Mouse (Mus musculus): Measurements from ENCODE around the gene Pef1. TPM values are rescaled to one million over a fixed set of nuclear protein-coding genes. Genes with fewer than 3 reads are reported as not detected.

Pef1 gene
- polyA plus RNA-seq, 1 experiment from 2014 or later = 68.0 TPM

- peaks cover 73% of the 10 kb centered on the region for H3K36me3 ChIP-seq (ENCODE audit: control insufficient read depth, insufficient read depth, low read length)
- H3K27me3 ChIP-seq (ENCODE audit: control insufficient read depth, insufficient read depth, low read length) = no peaks in the 10 kb centered on the region
- H3K9ac ChIP-seq (ENCODE audit: low read length) = no peak overlapping the region
- H3K27ac ChIP-seq (replicated peaks in 1 of 2; ENCODE audit: control insufficient read depth in 1 of 2, insufficient read depth in 1 of 2, low read depth in 2 of 2, low read length in 2 of 2) = no peak overlapping the region
- peaks cover 0 to 6% of the 10 kb centered on the region in 2 experiments; a peak in 2 of 4 replicates for H3K4me1 ChIP-seq (ENCODE audit: control insufficient read depth in 2 of 2, insufficient read depth in 2 of 2, low read length in 2 of 2)
- no peak overlapping the region for H3K4me2 ChIP-seq (ENCODE audit: low read length)
- H3K9me3 ChIP-seq (ENCODE audit: control insufficient read depth, low read length) = no peaks in the 10 kb centered on the region
- no peak overlapping the region for H3K4me3 ChIP-seq (ENCODE audit: control insufficient read depth in 1 of 2, insufficient read depth in 1 of 2, low read depth in 1 of 2, low read length in 2 of 2)
- no peak for ATAC-seq (ENCODE audit: insufficient number of reproducible peaks, insufficient read depth, low FRiP score, low read depth)
- 80% methylated on average over 6 of the region's 6 CpGs for WGBS
Measured at GRCm38 (mm10) chr4:130125164-130125563, 22.8 kb downstream of the Pef1 start.

GRCm38 (mm10) chr4:130125935-130126334, 23.6 kb downstream of the Pef1 start:
- Histone ChIP-seq H3K36me3 (ENCODE audit: control insufficient read depth, insufficient read depth, low read length) (peaks cover 71% of the 10 kb centered on the region), H3K27ac (replicated peaks in 1 of 2; ENCODE audit: control insufficient read depth in 1 of 2, insufficient read depth in 1 of 2, low read depth in 2 of 2, low read length in 2 of 2) (no peak overlapping the region), H3K9me3 (ENCODE audit: control insufficient read depth, low read length) (no peaks in the 10 kb centered on the region), H3K4me1 (ENCODE audit: control insufficient read depth in 2 of 2, insufficient read depth in 2 of 2, low read length in 2 of 2) (no peaks in the 10 kb centered on the region; a peak in 2 of 4 replicates), H3K27me3 (ENCODE audit: control insufficient read depth, insufficient read depth, low read length) (no peaks in the 10 kb centered on the region), H3K9ac (ENCODE audit: low read length) (no peak overlapping the region), H3K4me3 (ENCODE audit: control insufficient read depth in 1 of 2, insufficient read depth in 1 of 2, low read depth in 1 of 2, low read length in 2 of 2) (no peak overlapping the region), H3K4me2 (ENCODE audit: low read length) (no peak overlapping the region)
- no peak for ATAC-seq (ENCODE audit: insufficient number of reproducible peaks, insufficient read depth, low FRiP score, low read depth)
- WGBS = 75% methylated on average over 5 of the region's 5 CpGs

DNA sequence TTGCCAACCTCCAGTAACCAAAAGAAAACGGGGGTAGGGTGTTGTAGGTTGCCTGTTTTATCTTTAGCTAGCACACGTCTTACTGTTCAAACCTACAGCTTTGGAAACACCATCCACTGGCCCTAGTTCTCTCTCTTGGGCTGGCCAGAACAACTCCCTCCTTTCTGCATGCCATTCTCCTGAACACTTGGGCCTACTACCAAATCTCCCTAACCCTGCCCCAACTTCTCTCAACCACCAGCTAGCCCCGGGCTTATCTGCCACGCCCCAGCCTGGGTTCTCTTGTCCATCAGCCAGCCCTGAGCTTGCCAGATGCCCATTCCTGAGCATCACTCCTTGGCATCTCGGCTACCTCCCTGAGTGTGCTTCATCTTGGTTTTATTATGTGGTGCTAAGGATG, 26.5 kb downstream of the Pef1 start:
- H3K27me3 ChIP-seq (ENCODE audit: control insufficient read depth, insufficient read depth, low read length) = no peaks in the 10 kb centered on the region
- H3K9ac ChIP-seq (ENCODE audit: low read length) = no peak overlapping the region
- H3K36me3 ChIP-seq (ENCODE audit: control insufficient read depth, insufficient read depth, low read length) = peaks cover 41% of the 10 kb centered on the region
- H3K4me3 ChIP-seq (ENCODE audit: control insufficient read depth in 1 of 2, insufficient read depth in 1 of 2, low read depth in 1 of 2, low read length in 2 of 2) = no peak overlapping the region
- H3K4me2 ChIP-seq (ENCODE audit: low read length) = no peak overlapping the region
- no peak for ATAC-seq (ENCODE audit: insufficient number of reproducible peaks, insufficient read depth, low FRiP score, low read depth)
- no peak overlapping the region for H3K27ac ChIP-seq (replicated peaks in 1 of 2; ENCODE audit: control insufficient read depth in 1 of 2, insufficient read depth in 1 of 2, low read depth in 2 of 2, low read length in 2 of 2)
- H3K9me3 ChIP-seq (ENCODE audit: control insufficient read depth, low read length) = no peaks in the 10 kb centered on the region
- 66% methylated on average over 5 of the region's 5 CpGs for WGBS
- H3K4me1 ChIP-seq (ENCODE audit: control insufficient read depth in 2 of 2, insufficient read depth in 2 of 2, low read length in 2 of 2) = peaks cover 0 to 8% of the 10 kb centered on the region in 2 experiments; a peak in 2 of 4 replicates

- no peak overlapping the region for H3K4me3 ChIP-seq (ENCODE audit: control insufficient read depth in 1 of 2, insufficient read depth in 1 of 2, low read depth in 1 of 2, low read length in 2 of 2)
- no peaks in the 10 kb centered on the region for H3K9me3 ChIP-seq (ENCODE audit: control insufficient read depth, low read length)
- 84% methylated on average over 10 of the region's 10 CpGs for WGBS
- H3K27ac ChIP-seq (replicated peaks in 1 of 2; ENCODE audit: control insufficient read depth in 1 of 2, insufficient read depth in 1 of 2, low read depth in 2 of 2, low read length in 2 of 2) = no peak overlapping the region
- H3K4me2 ChIP-seq (ENCODE audit: low read length) = no peak overlapping the region
- H3K4me1 ChIP-seq (ENCODE audit: control insufficient read depth in 2 of 2, insufficient read depth in 2 of 2, low read length in 2 of 2) = peaks cover 0 to 8% of the 10 kb centered on the region in 2 experiments; a peak in 2 of 4 replicates
- no peaks in the 10 kb centered on the region for H3K27me3 ChIP-seq (ENCODE audit: control insufficient read depth, insufficient read depth, low read length)
- peaks cover 29% of the 10 kb centered on the region for H3K36me3 ChIP-seq (ENCODE audit: control insufficient read depth, insufficient read depth, low read length)
- no peak for ATAC-seq (ENCODE audit: insufficient number of reproducible peaks, insufficient read depth, low FRiP score, low read depth)
- no peak overlapping the region for H3K9ac ChIP-seq (ENCODE audit: low read length)
Measured at GRCm38 (mm10) chr4:130130082-130130481, 27.7 kb downstream of the Pef1 start.

GRCm38 (mm10) chr4:130130641-130131350, 28.4 kb downstream of the Pef1 start:
- Histone ChIP-seq H3K4me1 (ENCODE audit: control insufficient read depth in 2 of 2, insufficient read depth in 2 of 2, low read length in 2 of 2) (peaks cover 0 to 8% of the 10 kb centered on the region in 2 experiments; a peak in 2 of 4 replicates), H3K9me3 (ENCODE audit: control insufficient read depth, low read length) (no peaks in the 10 kb centered on the region), H3K9ac (ENCODE audit: low read length) (no peak overlapping the region), H3K4me2 (ENCODE audit: low read length) (no peak overlapping the region), H3K4me3 (ENCODE audit: control insufficient read depth in 1 of 2, insufficient read depth in 1 of 2, low read depth in 1 of 2, low read length in 2 of 2) (no peak overlapping the region), H3K27ac (replicated peaks in 1 of 2; ENCODE audit: control insufficient read depth in 1 of 2, insufficient read depth in 1 of 2, low read depth in 2 of 2, low read length in 2 of 2) (no peak overlapping the region), H3K27me3 (ENCODE audit: control insufficient read depth, insufficient read depth, low read length) (peaks cover 6% of the 10 kb centered on the region; the same call in 1 of the 2 replicates), H3K36me3 (ENCODE audit: control insufficient read depth, insufficient read depth, low read length) (peaks cover 22% of the 10 kb centered on the region)
- no peak for ATAC-seq (ENCODE audit: insufficient number of reproducible peaks, insufficient read depth, low FRiP score, low read depth)
- WGBS = 67% methylated on average over 13 of the region's 13 CpGs

- Histone ChIP-seq H3K4me3 (ENCODE audit: control insufficient read depth in 1 of 2, insufficient read depth in 1 of 2, low read depth in 1 of 2, low read length in 2 of 2) (no peak overlapping the region), H3K9me3 (ENCODE audit: control insufficient read depth, low read length) (no peaks in the 10 kb centered on the region), H3K4me2 (ENCODE audit: low read length) (no peak overlapping the region), H3K27ac (replicated peaks in 1 of 2; ENCODE audit: control insufficient read depth in 1 of 2, insufficient read depth in 1 of 2, low read depth in 2 of 2, low read length in 2 of 2) (no peak overlapping the region), H3K4me1 (ENCODE audit: control insufficient read depth in 2 of 2, insufficient read depth in 2 of 2, low read length in 2 of 2) (peaks cover 0 to 8% of the 10 kb centered on the region in 2 experiments; a peak in 2 of 4 replicates), H3K27me3 (ENCODE audit: control insufficient read depth, insufficient read depth, low read length) (peaks cover 7% of the 10 kb centered on the region; the same call in 1 of the 2 replicates), H3K36me3 (ENCODE audit: control insufficient read depth, insufficient read depth, low read length) (peaks cover 14% of the 10 kb centered on the region), H3K9ac (ENCODE audit: low read length) (no peak overlapping the region)
- ATAC-seq (ENCODE audit: insufficient number of reproducible peaks, insufficient read depth, low FRiP score, low read depth) = no peak
- WGBS = 83% methylated on average over 7 of the region's 7 CpGs
Measured at GRCm38 (mm10) chr4:130131448-130132105, 29.2 kb downstream of the Pef1 start.

- Histone ChIP-seq H3K4me1 (ENCODE audit: control insufficient read depth in 2 of 2, insufficient read depth in 2 of 2, low read length in 2 of 2) (peaks cover 0 to 8% of the 10 kb centered on the region in 2 experiments; a peak in 2 of 4 replicates), H3K27ac (replicated peaks in 1 of 2; ENCODE audit: control insufficient read depth in 1 of 2, insufficient read depth in 1 of 2, low read depth in 2 of 2, low read length in 2 of 2) (no peak overlapping the region), H3K36me3 (ENCODE audit: control insufficient read depth, insufficient read depth, low read length) (no peaks in the 10 kb centered on the region), H3K4me2 (ENCODE audit: low read length) (no peak overlapping the region), H3K9ac (ENCODE audit: low read length) (no peak overlapping the region), H3K9me3 (ENCODE audit: control insufficient read depth, low read length) (no peaks in the 10 kb centered on the region), H3K4me3 (ENCODE audit: control insufficient read depth in 1 of 2, insufficient read depth in 1 of 2, low read depth in 1 of 2, low read length in 2 of 2) (no peak overlapping the region), H3K27me3 (ENCODE audit: control insufficient read depth, insufficient read depth, low read length) (peaks cover 19% of the 10 kb centered on the region)
- no peak for ATAC-seq (ENCODE audit: insufficient number of reproducible peaks, insufficient read depth, low FRiP score, low read depth)
- 36% methylated on average over 6 of the region's 6 CpGs for WGBS
Measured at GRCm38 (mm10) chr4:130133399-130133798, 31.0 kb downstream of the Pef1 start.
